Mouse (Mus musculus) erythroblast, adult 5-6 weeks (primary cell): Measurements from ENCODE around the gene Trim34a. TPM values are rescaled to one million over a fixed set of nuclear protein-coding genes. Genes with fewer than 3 reads are reported as not detected.

Source experiments
- total RNA-seq, 2 experiments: library from RNA; stranded (forward) in 1 of 2; stranded (reverse) in 1 of 2; fragments of 150-400 nt in 1 of 2; fragments of 200-764, 138-1000 nt in 1 of 2; gene quantifications; 2 replicates each; pipeline versions ENCODE4 v1.2.3 to v1.2.4; 2015 to 2017; ENCODE audit warnings: low replicate concordance in 2 of 2

Trim34a gene
- total RNA-seq, 2 experiments from 2014 or later: 19.8 to 21.4 TPM

Other genes with a start within 250 kb of the Trim34a start
- not detected in 2 replicates for gene Olfr638, start 245.7 kb upstream of the Trim34a start, total RNA-seq (2015; ENCODE audit: low replicate concordance)
- gene Olfr638, start 245.7 kb upstream of the Trim34a start, total RNA-seq (2017; ENCODE audit: low replicate concordance): not detected in 2 replicates
- gene Olfr639, start 227.2 kb upstream of the Trim34a start, total RNA-seq (2015; ENCODE audit: low replicate concordance): not detected in 2 replicates
- gene Olfr639, start 227.2 kb upstream of the Trim34a start, total RNA-seq (2017; ENCODE audit: low replicate concordance): 0.09 and 0.14 TPM in 2 replicates
- gene Olfr640, start 218.9 kb upstream of the Trim34a start, total RNA-seq (2015; ENCODE audit: low replicate concordance): not detected in 2 replicates
- gene Olfr640, start 218.9 kb upstream of the Trim34a start, total RNA-seq (2017; ENCODE audit: low replicate concordance): not detected in 2 replicates
- gene Olfr641, start 209.0 kb upstream of the Trim34a start, total RNA-seq (2015; ENCODE audit: low replicate concordance): not detected in 2 replicates
- gene Olfr641, start 209.0 kb upstream of the Trim34a start, total RNA-seq (2017; ENCODE audit: low replicate concordance): 0.98 TPM in 1 of 2 replicates, not detected in the other
- gene Olfr642, start 191.8 kb upstream of the Trim34a start, total RNA-seq (2015; ENCODE audit: low replicate concordance): not detected in 2 replicates
- 0.14 TPM in 1 of 2 replicates, not detected in the other for gene Olfr642, start 191.8 kb upstream of the Trim34a start, total RNA-seq (2017; ENCODE audit: low replicate concordance)
- not detected in 2 replicates for gene 4930516K23Rik, start 183.0 kb upstream of the Trim34a start, total RNA-seq (2015; ENCODE audit: low replicate concordance)
- gene 4930516K23Rik, start 183.0 kb upstream of the Trim34a start, total RNA-seq (2017; ENCODE audit: low replicate concordance): not detected in 2 replicates
- gene Olfr644, start 172.6 kb upstream of the Trim34a start, total RNA-seq (2015; ENCODE audit: low replicate concordance): not detected in 2 replicates
- gene Olfr644, start 172.6 kb upstream of the Trim34a start, total RNA-seq (2017; ENCODE audit: low replicate concordance): not detected in 2 replicates
- not detected in 2 replicates for gene Olfr645, start 159.0 kb upstream of the Trim34a start, total RNA-seq (2015; ENCODE audit: low replicate concordance)
- gene Olfr645, start 159.0 kb upstream of the Trim34a start, total RNA-seq (2017; ENCODE audit: low replicate concordance): not detected in 2 replicates
- gene Olfr646, start 139.6 kb upstream of the Trim34a start, total RNA-seq (2015; ENCODE audit: low replicate concordance): not detected in 2 replicates
- gene Olfr646, start 139.6 kb upstream of the Trim34a start, total RNA-seq (2017; ENCODE audit: low replicate concordance): not detected in 2 replicates
- gene Ubqln5, start 114.6 kb upstream of the Trim34a start, total RNA-seq (2015; ENCODE audit: low replicate concordance): not detected in 2 replicates
- not detected in 2 replicates for gene Ubqln5, start 114.6 kb upstream of the Trim34a start, total RNA-seq (2017; ENCODE audit: low replicate concordance)
- not detected in 2 replicates for gene Olfr643, start 107.1 kb upstream of the Trim34a start, total RNA-seq (2015; ENCODE audit: low replicate concordance)
- gene Olfr643, start 107.1 kb upstream of the Trim34a start, total RNA-seq (2017; ENCODE audit: low replicate concordance): not detected in 2 replicates
- gene Ubqln3, start 101.2 kb upstream of the Trim34a start, total RNA-seq (2015; ENCODE audit: low replicate concordance): not detected in 2 replicates
- gene Ubqln3, start 101.2 kb upstream of the Trim34a start, total RNA-seq (2017; ENCODE audit: low replicate concordance): not detected in 2 replicates
- not detected in 2 replicates for gene Ubqlnl, start 93.9 kb upstream of the Trim34a start, total RNA-seq (2015; ENCODE audit: low replicate concordance)
- not detected in 2 replicates for gene Ubqlnl, start 93.9 kb upstream of the Trim34a start, total RNA-seq (2017; ENCODE audit: low replicate concordance)
- not detected in 2 replicates for gene Olfm5, start 79.6 kb upstream of the Trim34a start, total RNA-seq (2015; ENCODE audit: low replicate concordance)
- gene Olfm5, start 79.6 kb upstream of the Trim34a start, total RNA-seq (2017; ENCODE audit: low replicate concordance): 0.34 TPM in 1 of 2 replicates, not detected in the other
- 1.5 and 2.1 TPM in 2 replicates for gene Olfr648, start 61.1 kb upstream of the Trim34a start, total RNA-seq (2015; ENCODE audit: low replicate concordance)
- 0.14 and 0.60 TPM in 2 replicates for gene Olfr648, start 61.1 kb upstream of the Trim34a start, total RNA-seq (2017; ENCODE audit: low replicate concordance)
- gene Olfr649, start 48.5 kb upstream of the Trim34a start, total RNA-seq (2015; ENCODE audit: low replicate concordance): not detected in 2 replicates
- gene Olfr649, start 48.5 kb upstream of the Trim34a start, total RNA-seq (2017; ENCODE audit: low replicate concordance): not detected in 2 replicates
- gene Trim6, start 25.7 kb upstream of the Trim34a start, total RNA-seq (2015; ENCODE audit: low replicate concordance): not detected in 2 replicates
- gene Trim6, start 25.7 kb upstream of the Trim34a start, total RNA-seq (2017; ENCODE audit: low replicate concordance): 0.09 and 0.56 TPM in 2 replicates
- gene Trim5, start 43.6 kb downstream of the Trim34a start, total RNA-seq (2015; ENCODE audit: low replicate concordance): 3.8 and 8.6 TPM in 2 replicates
- gene Trim5, start 43.6 kb downstream of the Trim34a start, total RNA-seq (2017; ENCODE audit: low replicate concordance): 0.28 and 2.8 TPM in 2 replicates
- 40.8 and 46.3 TPM in 2 replicates for gene Trim12a, start 71.0 kb downstream of the Trim34a start, total RNA-seq (2015; ENCODE audit: low replicate concordance)
- 35.4 and 42.4 TPM in 2 replicates for gene Trim12a, start 71.0 kb downstream of the Trim34a start, total RNA-seq (2017; ENCODE audit: low replicate concordance)
- 2.9 TPM in 1 of 2 replicates, not detected in the other for gene Trim34b, start 85.0 kb downstream of the Trim34a start, total RNA-seq (2015; ENCODE audit: low replicate concordance)
- not detected in 2 replicates for gene Trim34b, start 85.0 kb downstream of the Trim34a start, total RNA-seq (2017; ENCODE audit: low replicate concordance)
- gene Trim12c, start 108.9 kb downstream of the Trim34a start, total RNA-seq (2015; ENCODE audit: low replicate concordance): 29.7 and 32.9 TPM in 2 replicates
- 58.3 and 59.0 TPM in 2 replicates for gene Trim12c, start 108.9 kb downstream of the Trim34a start, total RNA-seq (2017; ENCODE audit: low replicate concordance)
- 0.19 and 7.5 TPM in 2 replicates for gene Trim30b, start 125.4 kb downstream of the Trim34a start, total RNA-seq (2015; ENCODE audit: low replicate concordance)
- 4.9 and 5.0 TPM in 2 replicates for gene Trim30b, start 125.4 kb downstream of the Trim34a start, total RNA-seq (2017; ENCODE audit: low replicate concordance)
- not detected in 2 replicates for gene Trim30c, start 156.4 kb downstream of the Trim34a start, total RNA-seq (2015; ENCODE audit: low replicate concordance)
- 0.68 and 1.1 TPM in 2 replicates for gene Trim30c, start 156.4 kb downstream of the Trim34a start, total RNA-seq (2017; ENCODE audit: low replicate concordance)
- gene Trim30a, start 220.7 kb downstream of the Trim34a start, total RNA-seq (2015; ENCODE audit: low replicate concordance): 17.5 and 25.9 TPM in 2 replicates
- 12.5 and 17.6 TPM in 2 replicates for gene Trim30a, start 220.7 kb downstream of the Trim34a start, total RNA-seq (2017; ENCODE audit: low replicate concordance)